Mouse (Mus musculus) CH12.LX (cell line): ENCODE data around the gene Tgif2lx2. TPM values are rescaled to one million over a fixed set of nuclear protein-coding genes. Genes with fewer than 3 reads are reported as not detected.
"Not testable (repeated sequence)": the region's sequence is repeated elsewhere in the genome, so short reads cannot be mapped to it uniquely, and the experiment has no call there.

ENCODE experiments used
- DNase-seq: peaks from one replicate; pipeline ENCODE4 v3.0.0-alpha.2; 2013; ENCODE audit errors: extremely low read depth
- H3K27ac ChIP-seq: 2 replicates; pipeline ENCODE4 v1.5.1; 2012; ENCODE audit warnings: low read depth, mild to moderate bottlenecking, control low read depth, moderate library complexity; ENCODE audit not compliant: insufficient read depth
- H3K27me3 ChIP-seq: replicated peaks from 2 replicates; pipeline ENCODE3; 2012; ENCODE audit warnings: inconsistent platforms
- H3K36me3 ChIP-seq, 2 experiments: replicated peaks in 1 of 2; 2 replicates each; pipeline versions ENCODE3 to v1.6.1; 2012; ENCODE audit warnings: inconsistent platforms in 1 of 2, low read length in 1 of 2, mild to moderate bottlenecking in 1 of 2, mixed read lengths in 1 of 2, moderate library complexity in 1 of 2; ENCODE audit not compliant: control insufficient read depth in 1 of 2, insufficient read depth in 1 of 2
- H3K4me1 ChIP-seq, 2 experiments: 2 replicates each; pipeline ENCODE4 v1.6.1; 2012; ENCODE audit warnings: inconsistent platforms in 1 of 2, moderate library complexity in 1 of 2; ENCODE audit not compliant: insufficient read depth in 2 of 2, control insufficient read depth in 1 of 2
- H3K4me2 ChIP-seq: 2 replicates; pipeline ENCODE4 v1.6.1; 2012; ENCODE audit warnings: low read depth, mild to moderate bottlenecking, control low read depth; ENCODE audit not compliant: poor library complexity, insufficient read depth, severe bottlenecking
- H3K4me3 ChIP-seq, 3 experiments: fragments of 150-350 bp in 1 of 3; sonication (generic) in 1 of 3; replicated peaks in 1 of 3; 2 replicates each; pipeline versions ENCODE3 to v1.5.1; 2011 to 2012; ENCODE audit warnings: low read depth in 2 of 3, low read length in 2 of 3, mild to moderate bottlenecking in 2 of 3, moderate library complexity in 2 of 3, control low read depth in 1 of 3, improper control_type of control experiment in 1 of 3, inconsistent platforms in 1 of 3, mixed read lengths in 1 of 3; ENCODE audit not compliant: poor library complexity in 1 of 3
- H3K79me2 ChIP-seq: replicated peaks from 2 replicates; pipeline ENCODE4 v1.6.1; 2012; ENCODE audit warnings: mild to moderate bottlenecking, moderate library complexity; ENCODE audit not compliant: control insufficient read depth, poor library complexity, insufficient read depth, severe bottlenecking; ENCODE audit errors: extremely low read depth
- H3K9ac ChIP-seq: 2 replicates; pipeline ENCODE4 v1.6.1; 2012; ENCODE audit warnings: low read depth, mild to moderate bottlenecking, control low read depth, moderate library complexity; ENCODE audit not compliant: insufficient read depth
- H3K9me3 ChIP-seq: replicated peaks from 2 replicates; pipeline ENCODE3; 2012; ENCODE audit warnings: low read length, inconsistent platforms, mixed read lengths
- dilution Hi-C: fragments of 300-500 bp; cut with MboI; formaldehyde crosslinking; loops from 2 replicates; pipeline ENCODE4 v1.14.3; 2020; ENCODE audit warnings: low sequenced_read_pairs; ENCODE audit not compliant: extremely low pct_unique_long_range_greater_than_20kb, extremely low pct_ligation_motif_present
- in situ Hi-C: fragments of 300-500 bp; cut with MboI; formaldehyde crosslinking; loops from 3 replicates; pipeline ENCODE4 v1.14.3; 2019; ENCODE audit warnings: low sequenced_read_pairs, low pct_ligation_motif_present, low pct_unique_long_range_greater_than_20kb, mixed read lengths
- polyA plus RNA-seq: library from polyadenylated mRNA; unstranded; fragments of >175 nt; gene quantifications from 2 replicates; pipeline ENCODE4 v1.2.1, GENCODE M21; 2012; ENCODE audit warnings: low read depth; ENCODE audit not compliant: insufficient read length
- total RNA-seq, 2 experiments: library from RNA; depleted of rRNA; stranded (reverse); fragments of 300-350 nt in 1 of 2; fragments of >200 nt in 1 of 2; gene quantifications; 2 replicates each; pipeline ENCODE4 v1.2.3; 2012 to 2014

Gene Tgif2lx2
- total RNA-seq (2012; rRNA removed): not detected in 2 replicates
- total RNA-seq (2014; rRNA removed): not detected in 2 replicates
- polyA plus RNA-seq: not detected in 2 replicates

DNA sequence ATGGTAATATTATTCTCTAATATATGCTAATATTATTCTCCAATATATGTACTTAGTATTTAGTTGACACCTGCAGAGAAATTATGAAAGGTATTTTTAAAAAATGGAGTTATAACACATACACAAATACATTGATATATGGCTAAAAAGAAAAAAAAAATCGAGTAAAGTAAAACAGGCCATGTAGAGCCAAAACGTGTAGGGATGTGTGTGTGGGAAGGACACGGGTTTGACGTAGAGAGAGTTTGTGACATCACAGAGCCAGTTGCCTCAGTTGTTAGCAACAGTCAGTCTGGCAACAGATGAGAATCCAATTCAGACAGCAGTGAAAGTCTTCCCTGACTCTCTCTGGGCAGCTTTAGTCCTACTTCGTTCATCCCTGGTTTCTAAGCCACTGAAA lies at the start of gene Tgif2lx2:
Tgif2lx2 (plus strand) TSS at position 301 of the 400 bp plus-strand sequence.
- H3K4me3 ChIP-seq, H3K27me3 ChIP-seq, H3K36me3 ChIP-seq, DNase-seq, H3K79me2 ChIP-seq, H3K4me1 ChIP-seq, H3K9me3 ChIP-seq, dilution Hi-C loops, H3K4me2 ChIP-seq, in situ Hi-C loops, H3K9ac ChIP-seq, H3K27ac ChIP-seq: not testable (repeated sequence)

Other genes with a start within 250 kb of the Tgif2lx2 start
- gene Tgif2lx1, start 53.5 kb downstream of the Tgif2lx2 start, total RNA-seq (2012; rRNA removed): not detected in 2 replicates
- gene Tgif2lx1, start 53.5 kb downstream of the Tgif2lx2 start, total RNA-seq (2014; rRNA removed): not detected in 2 replicates
- not detected in 2 replicates for gene Tgif2lx1, start 53.5 kb downstream of the Tgif2lx2 start, polyA plus RNA-seq